Mouse (Mus musculus): ENCODE measurements around the gene Ugp2. TPM values are rescaled to one million over a fixed set of nuclear protein-coding genes. Genes with fewer than 3 reads are reported as not detected.
"Not testable (repeated sequence)": the region's sequence is repeated elsewhere in the genome, so short reads cannot be mapped to it uniquely, and the experiment has no call there.

Ugp2 gene
- polyA plus RNA-seq, 1 experiment from 2014 or later: 74.6 TPM

DNA sequence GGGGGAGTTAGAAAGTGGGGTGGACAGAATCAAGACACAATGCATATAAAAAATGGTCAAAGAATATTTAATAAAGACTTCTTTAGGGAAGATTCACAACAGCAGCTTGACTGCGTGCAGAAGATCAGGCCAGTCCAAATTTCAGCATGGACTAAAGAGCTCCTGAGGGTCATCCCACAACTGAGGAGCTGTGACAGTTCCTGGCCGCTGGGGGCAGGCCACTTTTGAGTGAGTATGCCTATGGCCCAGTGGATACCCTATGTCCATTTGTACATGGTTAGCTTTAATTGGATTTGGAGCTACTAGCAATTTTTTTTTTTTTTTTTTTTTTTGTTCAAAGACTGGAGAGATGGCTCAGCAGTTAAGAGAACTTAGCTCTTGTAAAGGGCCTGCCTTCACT lies 44.2 kb downstream of the Ugp2 start:
- WGBS: 65% methylated on average over 2 of the region's 2 CpGs
- Histone ChIP-seq H3K4me3 (no peak overlapping the region), H3K36me3 (peaks cover 46% of the 10 kb centered on the region), H3K4me2 (no peak overlapping the region), H3K9me3 (no peaks in the 10 kb centered on the region), H3K4me1 (replicated peaks) (no peaks in the 10 kb centered on the region), H3K27me3 (no peaks in the 10 kb centered on the region), H3K27ac (replicated peaks) (no peak overlapping the region), H3K9ac (no peak overlapping the region)
- ATAC-seq (ENCODE audit: low FRiP score, low read depth): no peak

DNA sequence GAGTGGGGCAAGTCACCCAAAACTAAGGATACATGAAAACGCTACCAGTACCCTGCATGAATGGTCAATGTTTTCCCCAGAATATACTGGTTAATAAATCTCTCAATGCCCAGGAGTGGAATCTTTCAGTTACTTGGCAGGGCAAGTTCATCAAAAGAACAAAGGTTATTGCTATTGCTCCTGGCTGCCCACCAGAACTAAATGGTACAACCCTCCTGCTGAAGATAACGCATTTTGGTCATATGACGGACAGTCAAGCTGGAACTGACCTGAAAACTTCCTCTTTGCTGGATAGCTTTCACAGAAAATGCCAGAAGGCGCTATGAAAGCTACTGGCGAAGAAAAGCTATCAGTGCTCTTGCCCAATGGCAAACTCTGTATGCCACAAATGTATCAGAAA lies 45.2 kb downstream of the Ugp2 start:
- no peak overlapping the region for H3K4me3 ChIP-seq
- H3K27ac ChIP-seq (replicated peaks): no peak overlapping the region
- H3K36me3 ChIP-seq: peaks cover 52% of the 10 kb centered on the region
- ATAC-seq (ENCODE audit: low FRiP score, low read depth): no peak
- H3K4me2 ChIP-seq: no peak overlapping the region
- H3K9me3 ChIP-seq: no peaks in the 10 kb centered on the region
- no peaks in the 10 kb centered on the region for H3K27me3 ChIP-seq
- H3K4me1 ChIP-seq (replicated peaks): no peaks in the 10 kb centered on the region
- 92% methylated on average over 5 of the region's 5 CpGs for WGBS
- H3K9ac ChIP-seq: no peak overlapping the region

DNA sequence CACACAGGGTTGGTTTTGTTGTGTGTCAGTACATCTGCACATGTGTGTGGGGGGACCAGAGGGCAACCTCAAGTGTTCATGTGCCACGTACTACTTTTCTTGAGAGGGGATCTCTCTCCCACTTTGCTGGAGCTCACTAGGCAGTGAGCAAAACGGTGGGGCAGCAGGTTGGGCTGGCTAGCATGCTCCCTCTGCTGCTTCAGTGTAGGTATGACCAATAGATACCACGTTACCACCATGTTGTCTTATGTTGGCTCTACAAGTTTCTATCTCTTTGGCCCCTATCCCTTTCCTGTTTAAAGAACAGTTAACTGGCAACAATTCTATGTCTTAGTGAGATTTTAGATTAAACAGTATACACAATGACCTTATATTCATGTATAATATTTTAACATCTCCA lies 48.7 kb downstream of the Ugp2 start:
- H3K27me3 ChIP-seq: no peaks in the 10 kb centered on the region
- no peak overlapping the region for H3K4me2 ChIP-seq
- no peak overlapping the region for H3K4me3 ChIP-seq
- H3K27ac ChIP-seq (replicated peaks): no peak overlapping the region
- H3K36me3 ChIP-seq: peaks cover 37% of the 10 kb centered on the region
- no peak for ATAC-seq (ENCODE audit: low FRiP score, low read depth)
- no peak overlapping the region for H3K9ac ChIP-seq
- WGBS: 85% methylated on average over 3 of the region's 3 CpGs
- H3K4me1 ChIP-seq (replicated peaks): no peaks in the 10 kb centered on the region
- no peaks in the 10 kb centered on the region for H3K9me3 ChIP-seq

DNA sequence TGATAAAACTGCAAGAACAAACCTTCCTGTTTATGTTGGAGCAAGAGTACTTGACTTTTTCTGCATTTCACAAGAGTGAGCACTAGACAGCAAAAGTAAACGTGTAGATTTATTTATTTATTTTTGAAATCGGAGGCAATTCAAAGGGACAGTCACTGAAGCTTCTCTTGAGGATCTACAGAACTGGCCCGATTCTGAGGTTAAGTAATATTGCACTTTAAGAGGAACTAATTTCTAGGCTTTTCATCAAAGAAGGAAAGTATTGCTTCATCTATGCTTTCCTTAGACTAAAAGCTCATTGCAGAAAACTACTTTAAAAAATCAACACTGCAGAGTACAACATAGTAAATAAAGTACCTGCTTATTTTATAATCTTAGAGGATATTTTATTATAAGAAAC lies 49.4 kb downstream of the Ugp2 start:
- ATAC-seq (ENCODE audit: low FRiP score, low read depth): no peak
- 82% methylated on average over 3 of the region's 3 CpGs for WGBS

DNA sequence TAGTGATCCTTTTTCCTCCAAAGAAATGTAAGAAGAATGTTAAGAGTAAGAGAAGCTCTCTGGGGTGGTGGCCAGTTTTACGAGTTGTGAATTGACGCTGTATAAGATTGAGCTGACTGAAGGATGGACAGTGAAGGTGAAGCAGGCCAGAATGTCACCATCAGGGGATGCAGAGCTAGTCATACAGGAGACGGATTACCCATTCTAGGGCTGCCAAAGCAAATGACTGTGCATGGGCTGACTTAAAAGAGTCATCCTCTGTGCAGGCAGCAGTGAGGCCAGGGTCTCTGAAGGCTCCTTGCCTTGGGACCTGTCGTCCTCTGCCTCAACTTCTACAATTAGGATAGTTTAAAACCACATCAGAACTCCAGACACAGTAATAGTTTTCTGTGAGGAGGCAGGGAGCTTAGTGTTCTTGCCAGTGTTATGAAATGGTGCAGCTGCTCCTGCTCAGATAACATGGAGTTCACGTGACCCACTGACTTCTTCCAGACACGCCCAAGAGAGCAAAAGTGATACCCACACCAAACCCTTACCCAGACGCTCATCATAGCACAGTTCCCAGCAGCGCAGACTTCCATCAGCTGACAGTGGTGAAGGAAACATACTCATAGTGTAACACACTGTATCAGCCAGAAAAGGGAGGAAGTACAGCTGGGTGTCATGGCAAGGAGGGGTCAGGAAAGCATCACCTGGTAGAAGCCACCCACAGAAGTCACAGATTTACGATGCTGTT lies 56.9 kb downstream of the Ugp2 start:
- 95% methylated on average over 9 of the region's 9 CpGs for WGBS
- Histone ChIP-seq H3K27me3 (no peaks in the 10 kb centered on the region), H3K4me2 (no peak overlapping the region), H3K9ac (no peak overlapping the region), H3K27ac (replicated peaks) (no peak overlapping the region), H3K4me3 (no peak overlapping the region), H3K36me3 (peaks cover 14% of the 10 kb centered on the region; the same call in 1 of the 2 replicates), H3K9me3 (no peaks in the 10 kb centered on the region), H3K4me1 (replicated peaks) (no peaks in the 10 kb centered on the region)
- no peak for ATAC-seq (ENCODE audit: low FRiP score, low read depth)

More for the DNA sequence above, 49.4 kb downstream of the Ugp2 start:
- Histone ChIP-seq H3K9ac (no peak overlapping the region), H3K4me3 (no peak overlapping the region), H3K27me3 (no peaks in the 10 kb centered on the region), H3K9me3 (no peaks in the 10 kb centered on the region), H3K36me3 (peaks cover 35% of the 10 kb centered on the region), H3K27ac (replicated peaks) (no peak overlapping the region), H3K4me2 (no peak overlapping the region), H3K4me1 (replicated peaks) (no peaks in the 10 kb centered on the region)

DNA sequence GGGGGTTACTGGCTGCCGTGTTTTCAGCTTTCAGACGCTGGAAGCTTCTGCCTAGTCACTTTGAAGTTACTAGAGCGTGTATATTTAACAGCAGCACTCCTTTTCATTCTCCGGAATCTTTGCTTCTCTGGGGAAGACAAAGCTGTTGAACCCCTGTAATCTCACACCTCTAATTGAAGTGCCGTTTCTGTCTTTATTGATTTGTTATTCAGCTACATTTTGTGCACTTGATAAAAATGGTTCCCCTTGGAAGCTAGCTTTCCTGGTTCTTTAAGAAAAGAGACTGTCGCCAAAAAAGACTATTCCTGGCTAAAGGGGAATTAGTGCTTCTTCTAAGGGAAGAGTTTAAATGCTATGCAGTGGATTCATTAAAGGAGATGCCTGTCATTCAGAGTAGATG lies 61.5 kb downstream of the Ugp2 start:
- no peaks in the 10 kb centered on the region for H3K27me3 ChIP-seq

DNA sequence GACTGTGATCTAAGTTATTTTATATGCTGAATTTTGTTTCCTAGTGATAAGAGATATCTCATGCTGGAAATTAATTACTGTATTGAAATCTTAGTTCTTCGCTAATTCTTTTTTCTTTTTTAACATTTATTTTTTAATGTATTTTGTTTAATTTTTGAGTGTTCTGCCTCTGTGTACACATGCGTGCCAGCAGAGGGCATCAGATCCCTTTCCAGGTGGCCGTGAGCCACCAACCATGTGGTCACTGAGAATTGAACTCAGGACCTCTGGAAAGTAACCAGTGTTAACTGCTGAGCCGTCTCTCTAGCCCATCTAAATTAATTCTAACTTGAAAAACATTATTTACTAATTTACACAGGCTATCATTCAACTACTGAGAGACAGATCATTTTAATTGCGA lies 62.9 kb downstream of the Ugp2 start:
- 85% methylated on average over 5 of the region's 5 CpGs for WGBS
- Histone ChIP-seq H3K9me3 (no peaks in the 10 kb centered on the region), H3K9ac (no peak overlapping the region), H3K27ac (replicated peaks) (no peak overlapping the region), H3K36me3 (peaks cover 18% of the 10 kb centered on the region), H3K4me2 (no peak overlapping the region), H3K4me3 (no peak overlapping the region), H3K4me1 (replicated peaks) (no peaks in the 10 kb centered on the region), H3K27me3 (no peaks in the 10 kb centered on the region)
- ATAC-seq (ENCODE audit: low FRiP score, low read depth): no peak

More for the DNA sequence above, 61.5 kb downstream of the Ugp2 start:
- Histone ChIP-seq H3K9me3 (no peaks in the 10 kb centered on the region), H3K4me1 (replicated peaks) (no peaks in the 10 kb centered on the region), H3K36me3 (peaks cover 24% of the 10 kb centered on the region), H3K9ac (no peak overlapping the region), H3K4me3 (no peak overlapping the region), H3K27ac (replicated peaks) (no peak overlapping the region), H3K4me2 (no peak overlapping the region)
- 45% methylated on average over 6 of the region's 6 CpGs for WGBS
- ATAC-seq (ENCODE audit: low FRiP score, low read depth): no peak

DNA sequence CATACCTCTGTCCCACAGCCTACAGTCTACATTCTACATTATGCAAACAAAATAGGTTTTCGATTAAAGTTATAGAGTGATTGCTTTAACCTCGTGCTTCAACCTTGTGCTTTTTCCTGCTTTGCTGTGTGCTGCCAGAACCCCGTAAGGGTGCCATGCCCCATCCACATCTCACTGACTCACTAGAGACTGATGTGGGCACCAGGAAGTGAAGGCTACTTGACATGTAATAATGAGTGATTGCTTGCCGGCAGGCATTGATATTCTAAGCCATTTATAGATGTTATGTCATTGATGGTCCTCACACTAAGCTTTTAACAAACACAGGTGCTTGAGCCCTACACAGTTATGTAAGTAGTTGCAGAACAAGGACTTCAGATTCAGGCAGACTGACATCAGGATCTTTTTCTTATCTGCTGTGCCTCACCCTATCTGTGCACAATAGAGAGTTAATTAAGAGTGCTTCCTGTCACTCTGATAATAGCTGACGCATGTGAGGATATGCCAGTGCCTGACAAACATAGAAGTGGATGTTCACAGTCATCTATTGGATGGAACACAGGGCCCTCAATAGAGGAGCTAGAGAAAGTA lies 63.8 kb downstream of the Ugp2 start:
- no peaks in the 10 kb centered on the region for H3K4me1 ChIP-seq (replicated peaks)
- H3K27ac ChIP-seq (replicated peaks): no peak overlapping the region
- peaks cover 19% of the 10 kb centered on the region for H3K36me3 ChIP-seq
- no peak overlapping the region for H3K4me2 ChIP-seq
- no peaks in the 10 kb centered on the region for H3K27me3 ChIP-seq
- 89% methylated on average over 5 of the region's 5 CpGs for WGBS
- H3K9me3 ChIP-seq: no peaks in the 10 kb centered on the region
- no peak overlapping the region for H3K9ac ChIP-seq
- no peak overlapping the region for H3K4me3 ChIP-seq
- ATAC-seq (ENCODE audit: low FRiP score, low read depth): no peak

DNA sequence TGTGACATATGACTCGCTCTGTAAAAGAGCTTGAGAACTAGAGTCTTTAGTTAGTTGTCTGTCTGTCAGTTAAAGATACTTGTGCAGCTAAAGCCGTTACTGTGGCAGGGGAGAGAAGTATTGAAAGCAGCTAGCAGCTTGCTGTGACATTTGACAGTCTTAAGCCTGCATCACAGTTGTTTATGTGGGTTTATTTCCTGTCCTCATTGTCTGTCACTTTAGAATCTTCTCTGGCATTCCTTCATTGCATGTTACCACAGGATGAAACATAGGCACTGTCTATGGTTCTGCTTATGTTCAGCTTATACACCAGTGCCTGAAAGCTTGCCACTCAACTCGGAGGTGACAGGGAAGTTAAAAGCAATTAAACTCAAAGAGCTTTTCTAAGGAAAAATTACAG lies 67.4 kb downstream of the Ugp2 start:
- H3K36me3 ChIP-seq: peaks cover 27% of the 10 kb centered on the region
- ATAC-seq (ENCODE audit: low FRiP score, low read depth): no peak
- WGBS: 80% methylated on average over 3 of the region's 3 CpGs
- H3K9ac ChIP-seq: no peak overlapping the region
- no peaks in the 10 kb centered on the region for H3K27me3 ChIP-seq
- no peak overlapping the region for H3K27ac ChIP-seq (replicated peaks)
- H3K4me2 ChIP-seq: no peak overlapping the region
- no peaks in the 10 kb centered on the region for H3K4me1 ChIP-seq (replicated peaks)
- H3K9me3 ChIP-seq: no peaks in the 10 kb centered on the region
- no peak overlapping the region for H3K4me3 ChIP-seq

DNA sequence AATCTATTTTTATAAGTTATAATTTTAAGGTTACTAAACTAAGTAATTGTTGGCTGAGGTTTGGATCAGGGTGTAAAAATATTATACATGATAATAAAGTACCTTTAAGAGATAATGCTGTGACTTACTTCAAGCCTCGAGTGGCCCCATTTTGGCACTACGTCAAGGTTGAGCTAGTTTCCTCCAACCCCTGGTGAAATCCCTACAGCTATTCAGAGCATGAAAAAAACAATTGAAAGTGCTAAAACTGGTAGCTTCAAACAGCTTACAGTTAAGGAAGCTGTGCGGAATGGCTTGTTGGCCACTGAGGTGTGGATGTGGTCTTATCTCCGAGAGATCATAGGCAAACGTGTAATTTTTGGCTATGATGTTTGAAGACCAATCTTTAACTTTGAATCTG lies 75.5 kb downstream of the Ugp2 start:
- Histone ChIP-seq H3K9me3 (no peaks in the 10 kb centered on the region), H3K36me3 (peaks cover 7% of the 10 kb centered on the region), H3K4me3 (no peak overlapping the region), H3K4me1 (replicated peaks) (no peaks in the 10 kb centered on the region), H3K9ac (no peak overlapping the region), H3K27me3 (no peaks in the 10 kb centered on the region), H3K4me2 (no peak overlapping the region), H3K27ac (replicated peaks) (no peak overlapping the region)
- no peak for ATAC-seq (ENCODE audit: low FRiP score, low read depth)
- WGBS: 84% methylated on average over 5 of the region's 5 CpGs

DNA sequence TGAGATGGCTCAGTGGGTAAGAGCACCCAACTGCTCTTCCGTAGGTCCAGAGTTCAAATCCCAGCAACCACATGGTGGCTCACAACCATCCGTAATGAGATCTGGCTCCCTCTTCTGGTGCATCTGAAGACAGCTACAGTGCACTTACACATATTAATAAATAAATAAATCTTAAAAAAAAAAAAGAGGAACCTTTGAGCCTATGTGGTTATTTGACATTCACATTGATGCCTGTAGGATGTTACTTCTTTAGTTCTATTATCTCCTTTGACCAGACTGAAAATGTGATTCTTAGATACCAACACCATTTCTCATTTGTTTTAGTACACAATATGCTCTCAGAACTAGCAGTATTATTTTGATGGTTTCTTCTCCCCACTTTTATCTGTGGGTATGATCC lies 82.8 kb downstream of the Ugp2 start:
- not testable (repeated sequence) for H3K4me2 ChIP-seq; H3K27me3 ChIP-seq; H3K9ac ChIP-seq; H3K9me3 ChIP-seq; H3K27ac ChIP-seq (replicated peaks); H3K4me1 ChIP-seq (replicated peaks); ATAC-seq (ENCODE audit: low FRiP score, low read depth); H3K4me3 ChIP-seq; H3K36me3 ChIP-seq
- WGBS: 93% methylated on average over 2 of the region's 2 CpGs

DNA sequence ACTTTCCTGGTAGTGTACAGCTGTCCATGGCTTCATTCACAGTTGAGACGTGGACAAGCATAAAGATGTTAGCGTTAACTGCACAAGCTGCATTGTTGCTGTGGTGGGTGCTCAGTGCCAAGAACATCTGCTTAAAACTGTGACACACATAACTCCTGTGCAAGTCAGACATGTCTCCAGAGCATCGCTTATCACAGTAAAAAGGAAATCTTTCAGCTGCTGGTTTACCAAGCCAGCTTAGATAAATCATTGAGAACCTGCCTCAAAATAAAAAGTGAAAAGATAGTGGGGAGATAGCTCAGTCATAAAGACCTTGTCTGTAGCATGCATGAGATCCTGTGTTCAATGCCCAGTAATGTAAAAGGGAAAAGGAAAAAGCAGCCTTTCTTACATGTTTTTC lies 84.6 kb downstream of the Ugp2 start:
- H3K9me3 ChIP-seq: no peaks in the 10 kb centered on the region
- H3K4me3 ChIP-seq: no peak overlapping the region
- H3K27me3 ChIP-seq: no peaks in the 10 kb centered on the region
- no peaks in the 10 kb centered on the region for H3K4me1 ChIP-seq (replicated peaks)
- no peak overlapping the region for H3K4me2 ChIP-seq
- no peak for ATAC-seq (ENCODE audit: low FRiP score, low read depth)
- H3K27ac ChIP-seq (replicated peaks): no peak overlapping the region
- no peak overlapping the region for H3K9ac ChIP-seq
- H3K36me3 ChIP-seq: peaks cover 3% of the 10 kb centered on the region; the same call in 1 of the 2 replicates
- WGBS: 86% methylated on average over 3 of the region's 3 CpGs

DNA sequence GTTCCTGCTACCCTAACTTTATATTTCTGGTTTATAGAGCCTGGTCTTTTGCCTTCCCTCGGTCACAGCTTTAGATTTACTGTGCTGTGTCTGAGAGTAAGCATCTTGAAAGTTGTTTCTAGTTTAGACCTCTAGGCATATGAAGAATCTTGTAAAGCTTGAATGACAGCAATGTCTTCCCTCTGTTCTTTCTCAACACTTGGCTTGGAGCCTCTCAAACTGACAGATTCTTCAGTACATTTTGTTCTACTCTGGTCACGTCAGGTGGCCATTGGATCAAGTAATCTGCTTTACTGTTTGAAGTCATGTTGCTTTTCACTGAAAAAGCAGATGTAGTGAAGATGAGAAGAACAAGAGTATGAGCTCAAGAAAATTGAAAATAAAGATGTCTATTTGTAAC lies 94.8 kb downstream of the Ugp2 start:
- H3K27me3 ChIP-seq: no peaks in the 10 kb centered on the region
- 95% methylated on average over 2 of the region's 2 CpGs for WGBS
- peaks cover 12% of the 10 kb centered on the region for H3K36me3 ChIP-seq

More for the DNA sequence above, 94.8 kb downstream of the Ugp2 start:
- ATAC-seq (ENCODE audit: low FRiP score, low read depth): no peak
- no peaks in the 10 kb centered on the region for H3K9me3 ChIP-seq
- H3K9ac ChIP-seq: no peak overlapping the region
- H3K4me3 ChIP-seq: no peak overlapping the region
- H3K27ac ChIP-seq (replicated peaks): no peak overlapping the region
- H3K4me1 ChIP-seq (replicated peaks): no peaks in the 10 kb centered on the region
- no peak overlapping the region for H3K4me2 ChIP-seq
